23 mouse cellular contexts compared by ENCODE assay signal in genomic region chr14:6899881-6900280, GRCm38 (mm10). TPM values are rescaled to one million over a fixed set of nuclear protein-coding genes. Genes with fewer than 3 reads are reported as not detected.
A peak's percentile ranks its signal among the peaks of the same experiment; 100 is the strongest.
DNase-seq lines count a peak whose midpoint lies in the region.
"Not testable (repeated sequence)": the region's sequence is repeated elsewhere in the genome, so short reads cannot be mapped to it uniquely, and the experiment has no call there.
"Had no signal": no experiment of that assay in that cellular context is flagged by ENCODE, and none has a peak within 500 bp of the region (broad histone marks: within the 10 kb centered on the region; RNA-seq: fewer than 3 reads in every experiment).

No protein-coding gene starts in this region.

- intact Hi-C loops in gastrocnemius, postnatal 14 days (cut with DNase I; ENCODE audit: low total_unique reads); left cerebral cortex, postnatal 4 days (cut with DNase I): not testable (repeated sequence)

- peak; percentile 1 for DNase-seq in cerebellum, adult 11 months
- DNase-seq in gastrocnemius, postnatal 14 days, result peak; percentile 5
- DNase-seq in heart, postnatal 4 days, result peak; percentile 3
- DNase-seq in left cerebral cortex, postnatal 4 days, result peak; percentile 1
- DNase-seq in right cerebral cortex, postnatal 14 days, result peak; percentile 4
- DNase-seq in spleen, postnatal 4 days (ENCODE audit: low spot score in 2 of 2), result peak; percentile 14 to 60
- peak; percentile 21 for DNase-seq in urinary bladder, adult 2 months (ENCODE audit: low spot score)

RNA-seq across cellular contexts. Expression of gene Gm3667, which starts 10.1 kb away (rescaled TPM):
- total RNA-seq in gastrocnemius, postnatal 14 days (2021), result under 1 TPM; 0.39 to 0.84 TPM
- total RNA-seq in heart, postnatal 4 days (2021), result under 1 TPM; 0.43 to 0.59 TPM
- 1 to 10 TPM; 5.8 to 8.3 TPM for total RNA-seq in left cerebral cortex, postnatal 4 days (2021)
- 1.4 and 1.8 TPM in 2 replicates for polyA plus RNA-seq in urinary bladder, adult 2 months (2012; rRNA removed)
- total RNA-seq: adrenal gland, adult 18-20 months; adrenal gland, postnatal 36 days; CH12.LX; granulocyte monocyte progenitor cell, adult 5-6 weeks had no signal
- polyA plus RNA-seq: Patski had no signal

RNA-seq across cellular contexts. Expression of gene Gm3642, which starts 59.8 kb away (rescaled TPM):
- total RNA-seq in gastrocnemius, postnatal 14 days (2021), result not detected
- total RNA-seq in heart, postnatal 4 days (2021), result not detected
- under 1 TPM in 1 of 2 experiments, not detected in 1; 0.70 TPM for total RNA-seq in left cerebral cortex, postnatal 4 days (2021)
- polyA plus RNA-seq in urinary bladder, adult 2 months (2012; rRNA removed), result not detected in 2 replicates
- total RNA-seq: adrenal gland, adult 18-20 months; adrenal gland, postnatal 36 days; CH12.LX; gastrocnemius, postnatal 25 days; granulocyte monocyte progenitor cell, adult 5-6 weeks; heart, postnatal 10 days had no signal
- polyA plus RNA-seq: activated CD4-positive, CD25-positive, alpha-beta regulatory T cell, adult 4 months; embryonic facial prominence, embryonic 13.5 days; forebrain, embryonic 12.5 days; forebrain, embryonic 16.5 days; frontal cortex, adult 2 months; heart, embryonic 10.5 days; heart, embryonic 14.5 days; hindbrain, embryonic 10.5 days; hindbrain, embryonic 14.5 days; Patski had no signal

Comparison
In these comparisons a context has a peak if more than half of its experiments do, and no peak if none do; other contexts are left out.
1. Peak in every context shown above with its lines: DNase-seq.